Mouse (Mus musculus) neutrophil, adult 5-6 weeks (primary cell): ENCODE measurements around the gene Tstd1. TPM values are rescaled to one million over a fixed set of nuclear protein-coding genes. Genes with fewer than 3 reads are reported as not detected.
A peak's percentile ranks its signal among the peaks of the same experiment; 100 is the strongest.

ENCODE experiments used
- ATAC-seq: fragments of 151-379, 151-347 bp; 2 replicates; pipeline ENCODE4 v1.8.0; 2017; ENCODE audit warnings: mild to moderate bottlenecking, moderate TSS enrichment; ENCODE audit not compliant: insufficient number of reproducible peaks, poor library complexity, low FRiP score, severe bottlenecking; ENCODE audit errors: extremely low read depth
- total RNA-seq: library from RNA; stranded (forward); fragments of 200-1000 nt; gene quantifications from 2 replicates; pipeline ENCODE4 v1.2.3, GENCODE M21; 2017

Gene Tstd1
- total RNA-seq, 1 experiment from 2014 or later = 8.8 TPM

GRCm38 (mm10) chr1:171446854-171447253 is 28.2 kb downstream of the Tstd1 start:
- no peak for ATAC-seq

GRCm38 (mm10) chr1:171447692-171448091 is 29.0 kb downstream of the Tstd1 start:
- ATAC-seq = no peak

GRCm38 (mm10) chr1:171450062-171450461 is 31.4 kb downstream of the Tstd1 start:
- ATAC-seq = no peak

- ATAC-seq = no peak
These were observed 32.3 kb downstream of the Tstd1 start for GRCm38 (mm10) chr1:171451001-171451400.

- no peak for ATAC-seq
These were observed 33.9 kb downstream of the Tstd1 start for GRCm38 (mm10) chr1:171452522-171452921.

- no peak for ATAC-seq
These were observed 34.3 kb downstream of the Tstd1 start for GRCm38 (mm10) chr1:171452923-171453322.

GRCm38 (mm10) chr1:171454926-171455325 is 36.3 kb downstream of the Tstd1 start:
- no peak for ATAC-seq

GRCm38 (mm10) chr1:171457568-171457967 is 38.9 kb downstream of the Tstd1 start:
- ATAC-seq = no peak

- no peak for ATAC-seq
These were observed 41.1 kb downstream of the Tstd1 start for GRCm38 (mm10) chr1:171459791-171460190.

- 0 out of 2 replicates have a peak, but pooled peaks have one; percentile 6 for ATAC-seq
These were observed 42.2 kb downstream of the Tstd1 start for GRCm38 (mm10) chr1:171460551-171461503.

- ATAC-seq = no peak
These were observed 44.5 kb downstream of the Tstd1 start for GRCm38 (mm10) chr1:171463133-171463532.

GRCm38 (mm10) chr1:171465749-171466412 is 47.2 kb downstream of the Tstd1 start:
- no peak for ATAC-seq

- no peak; the same call in 1 of the 2 replicates for ATAC-seq
These were observed 47.9 kb downstream of the Tstd1 start for GRCm38 (mm10) chr1:171466565-171466964.

- ATAC-seq = no peak
These were observed 51.0 kb downstream of the Tstd1 start for GRCm38 (mm10) chr1:171469678-171470077.

Other genes with a start within 250 kb of the Tstd1 start
- 0.49 and 0.81 TPM in 2 replicates for gene Pcp4l1, start 222.6 kb upstream of the Tstd1 start, total RNA-seq
- 0.25 TPM in 1 of 2 replicates, not detected in the other for gene Nr1i3, start 204.9 kb upstream of the Tstd1 start, total RNA-seq
- gene Tomm40l, start 196.4 kb upstream of the Tstd1 start, total RNA-seq = 6.6 and 7.5 TPM in 2 replicates
- not detected in 2 replicates for gene Apoa2, start 193.8 kb upstream of the Tstd1 start, total RNA-seq
- 410 and 425 TPM in 2 replicates for gene Fcer1g, start 184.5 kb upstream of the Tstd1 start, total RNA-seq
- gene Adamts4, start 168.5 kb upstream of the Tstd1 start, total RNA-seq = 0.12 TPM in 1 of 2 replicates, not detected in the other
- 150 and 174 TPM in 2 replicates for gene Ndufs2, start 167.5 kb upstream of the Tstd1 start, total RNA-seq
- gene B4galt3, start 148.5 kb upstream of the Tstd1 start, total RNA-seq = 116 and 144 TPM in 2 replicates
- gene Ppox, start 137.7 kb upstream of the Tstd1 start, total RNA-seq = 48.4 and 57.0 TPM in 2 replicates
- gene Usp21, start 130.9 kb upstream of the Tstd1 start, total RNA-seq = 45.5 and 45.7 TPM in 2 replicates
- gene Ufc1, start 123.8 kb upstream of the Tstd1 start, total RNA-seq = 32.0 and 39.7 TPM in 2 replicates
- 24.2 and 30.4 TPM in 2 replicates for gene Dedd, start 89.7 kb upstream of the Tstd1 start, total RNA-seq
- gene Nit1, start 73.2 kb upstream of the Tstd1 start, total RNA-seq = 27.2 and 33.0 TPM in 2 replicates
- gene Pfdn2, start 73.2 kb upstream of the Tstd1 start, total RNA-seq = 13.1 and 18.7 TPM in 2 replicates
- gene Klhdc9, start 58.1 kb upstream of the Tstd1 start, total RNA-seq = 0.58 TPM in 1 of 2 replicates, not detected in the other
- gene Nectin4, start 48.8 kb upstream of the Tstd1 start, total RNA-seq = 2.2 and 2.9 TPM in 2 replicates
- 441 and 469 TPM in 2 replicates for gene Arhgap30, start 29.9 kb upstream of the Tstd1 start, total RNA-seq
- 111 and 138 TPM in 2 replicates for gene Usf1, start 7.6 kb upstream of the Tstd1 start, total RNA-seq
- 2.5 and 2.9 TPM in 2 replicates for gene F11r, start 18.7 kb downstream of the Tstd1 start, total RNA-seq
- gene Alyref2, start 84.6 kb downstream of the Tstd1 start, total RNA-seq = 20.3 and 20.7 TPM in 2 replicates
- gene Itln1, start 116.4 kb downstream of the Tstd1 start, total RNA-seq = not detected in 2 replicates
- gene Cd244a, start 140.3 kb downstream of the Tstd1 start, total RNA-seq = 126 and 134 TPM in 2 replicates
- 83.9 and 87.7 TPM in 2 replicates for gene Ly9, start 188.5 kb downstream of the Tstd1 start, total RNA-seq
- gene Slamf7, start 234.2 kb downstream of the Tstd1 start, total RNA-seq = 28.2 and 29.0 TPM in 2 replicates